Mouse (Mus musculus) T-helper 17 cell (primary cell): ENCODE measurements around the gene Cnr2.
"Not testable (repeated sequence)": the region's sequence is repeated elsewhere in the genome, so short reads cannot be mapped to it uniquely, and the experiment has no call there.

ENCODE experiments used
- in situ Hi-C, 2 experiments: fragments of 300-600 bp; cut with MboI, MseI; formaldehyde crosslinking; loops; 1 replicate in 1 of 2; 2 replicates in 1 of 2; pipeline ENCODE4 v1.15.1; 2025; ENCODE audit warnings: high pct_unique_total_duplicates in 2 of 2

The Cnr2 gene

GRCm38 (mm10) chr4:135929405-135929804 is 34.2 kb downstream of the Cnr2 start:
- in situ Hi-C loops = loop anchor here in 1 of 2 experiments (5.0 kb wide), 1 partner anchor 127 kb away; no protein-coding TSS in a partner anchor

GRCm38 (mm10) chr4:135929828-135930227 is 34.6 kb downstream of the Cnr2 start:
- in situ Hi-C loops = loop anchor here (5.0 to 10.0 kb wide), 3 partner anchors 128 to 1565 kb away; no protein-coding TSS in a partner anchor

DNA sequence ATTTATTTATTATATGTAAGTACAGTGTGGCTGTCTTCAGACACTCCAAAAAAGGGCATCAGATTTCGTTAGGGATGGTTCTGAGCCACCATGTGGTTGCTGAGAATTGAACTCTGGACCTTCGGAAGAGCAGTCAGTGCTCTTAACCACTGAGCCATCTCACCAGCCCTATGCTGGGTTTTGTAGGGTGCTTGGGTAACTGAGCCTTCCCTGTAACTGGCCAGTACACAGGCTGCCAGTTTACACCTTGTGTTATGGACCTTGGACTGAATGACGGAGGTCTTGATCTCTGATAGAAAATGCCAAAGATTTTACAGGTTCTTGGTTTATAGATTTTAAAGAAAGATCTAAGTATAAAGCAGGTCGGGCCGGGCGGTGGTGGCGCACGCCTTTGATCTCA is 35.0 kb downstream of the Cnr2 start:
- in situ Hi-C loops = loop anchor here in 1 of 2 experiments (10.0 kb wide), 2 partner anchors 225 to 1565 kb away; no protein-coding TSS in a partner anchor

GRCm38 (mm10) chr4:135931832-135932231 is 36.6 kb downstream of the Cnr2 start:
- in situ Hi-C loops = loop anchor here in 1 of 2 experiments (10.0 kb wide), 2 partner anchors 227 to 1567 kb away; no protein-coding TSS in a partner anchor

DNA sequence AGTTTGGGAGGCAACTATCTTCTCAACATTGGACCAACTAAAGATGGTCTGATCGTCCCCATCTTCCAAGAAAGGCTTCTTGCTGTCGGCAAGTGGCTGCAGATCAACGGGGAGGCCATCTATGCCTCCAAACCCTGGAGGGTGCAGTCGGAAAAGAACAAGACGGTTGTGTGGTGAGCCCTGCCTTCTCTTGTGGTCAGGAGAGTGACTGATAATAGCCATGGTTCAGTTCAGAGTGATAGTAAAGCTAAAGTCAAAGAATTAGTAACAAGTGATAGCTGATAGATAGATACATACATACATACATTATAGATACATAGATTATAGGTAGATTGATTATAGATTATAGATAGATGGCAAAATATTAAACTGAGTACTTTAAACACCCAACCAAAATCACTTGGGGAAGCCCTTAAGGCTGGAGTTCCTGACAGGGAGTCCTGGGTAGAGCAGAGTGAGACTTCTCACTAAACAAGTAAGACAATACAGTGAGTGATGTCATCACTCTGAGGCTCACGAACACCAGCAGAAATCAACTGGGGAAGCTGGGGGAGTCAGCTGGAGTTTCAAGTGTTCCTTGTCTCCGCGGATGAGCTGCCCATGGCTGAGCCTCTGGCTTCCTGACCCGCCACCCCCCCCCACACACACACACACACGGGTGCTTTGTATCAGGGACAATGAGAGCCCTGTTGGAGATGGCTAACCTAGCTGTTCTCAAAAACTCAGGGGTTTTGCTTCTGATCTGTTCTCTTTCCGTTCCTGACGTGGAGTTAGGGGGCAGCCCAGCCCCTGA is 39.7 kb downstream of the Cnr2 start:
- in situ Hi-C loops = loop anchor here in 1 of 2 experiments (5.0 to 10.0 kb wide), 3 partner anchors 48 to 1570 kb away; no protein-coding TSS in a partner anchor

GRCm38 (mm10) chr4:135935502-135935901 is 40.3 kb downstream of the Cnr2 start:
- in situ Hi-C loops = loop anchor here in 1 of 2 experiments (5.0 to 10.0 kb wide), 3 partner anchors 48 to 1571 kb away; no protein-coding TSS in a partner anchor

DNA sequence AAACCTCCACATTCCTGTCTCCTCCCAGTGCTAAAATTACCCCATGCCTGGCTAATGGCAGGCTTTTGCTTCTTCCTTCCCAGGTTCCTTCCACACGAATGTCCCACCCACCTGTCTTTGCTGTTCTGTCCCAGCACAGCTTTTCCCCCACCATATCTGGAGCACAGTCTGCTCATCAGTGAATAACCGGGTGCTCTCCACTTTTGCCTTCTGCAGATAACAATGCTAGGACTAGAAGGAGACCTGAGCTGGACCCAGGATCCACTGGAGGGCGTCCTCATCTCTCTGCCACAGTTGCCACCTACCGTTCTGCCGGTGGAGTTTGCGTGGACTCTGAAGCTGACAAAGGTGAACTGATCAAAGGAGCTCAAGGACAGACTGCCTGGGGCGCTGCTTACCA is 43.7 kb downstream of the Cnr2 start:
- in situ Hi-C loops = loop anchor here in 1 of 2 experiments (5.0 to 10.0 kb wide), 3 partner anchors 52 to 1574 kb away; no protein-coding TSS in a partner anchor

DNA sequence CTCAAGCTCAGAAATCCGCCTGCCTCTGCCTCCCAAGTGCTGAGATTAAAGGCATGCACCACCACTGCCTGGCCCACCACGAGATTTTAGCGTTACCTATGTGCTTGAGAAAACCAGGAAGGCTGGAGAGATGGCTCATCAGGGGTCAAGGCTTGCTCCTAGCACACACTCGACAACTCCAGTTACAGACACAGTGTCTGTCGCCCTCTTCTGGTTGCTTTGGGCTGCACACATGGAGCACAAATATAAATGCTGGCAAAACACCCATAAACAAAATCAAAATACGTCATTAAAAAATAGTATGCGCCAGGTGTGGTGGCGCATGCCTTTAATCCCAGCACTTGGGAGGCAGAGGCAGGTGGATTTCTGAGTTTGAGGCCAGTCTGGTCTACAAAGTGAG is 45.8 kb downstream of the Cnr2 start:
- in situ Hi-C loops = not testable (repeated sequence)

DNA sequence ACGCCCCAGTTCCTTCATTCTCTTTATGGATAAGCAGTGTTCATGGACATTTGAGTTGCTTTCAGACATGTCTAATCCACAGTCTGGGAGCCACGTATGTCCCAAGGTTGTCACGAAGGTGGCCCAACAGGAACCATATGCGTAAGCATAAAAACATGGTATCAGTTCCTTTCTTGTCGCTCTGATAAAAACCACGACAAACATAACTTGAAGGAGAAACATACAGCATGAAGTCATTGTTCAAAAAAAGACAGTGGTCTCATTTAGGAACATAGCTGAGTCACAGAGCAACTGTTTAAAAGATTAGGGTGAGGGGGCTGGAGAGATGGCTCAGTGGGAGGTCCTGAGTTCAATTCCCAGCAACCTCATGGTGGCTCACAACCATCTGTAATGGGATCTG is 47.0 kb downstream of the Cnr2 start:
- in situ Hi-C loops = no loop called here

GRCm38 (mm10) chr4:135943389-135943788 is 48.2 kb downstream of the Cnr2 start:
- in situ Hi-C loops = no loop called here

GRCm38 (mm10) chr4:135945706-135946105 is 50.5 kb downstream of the Cnr2 start:
- in situ Hi-C loops = loop anchor here in 1 of 2 experiments (5.0 kb wide), 1 partner anchor 143 kb away; no protein-coding TSS in a partner anchor

DNA sequence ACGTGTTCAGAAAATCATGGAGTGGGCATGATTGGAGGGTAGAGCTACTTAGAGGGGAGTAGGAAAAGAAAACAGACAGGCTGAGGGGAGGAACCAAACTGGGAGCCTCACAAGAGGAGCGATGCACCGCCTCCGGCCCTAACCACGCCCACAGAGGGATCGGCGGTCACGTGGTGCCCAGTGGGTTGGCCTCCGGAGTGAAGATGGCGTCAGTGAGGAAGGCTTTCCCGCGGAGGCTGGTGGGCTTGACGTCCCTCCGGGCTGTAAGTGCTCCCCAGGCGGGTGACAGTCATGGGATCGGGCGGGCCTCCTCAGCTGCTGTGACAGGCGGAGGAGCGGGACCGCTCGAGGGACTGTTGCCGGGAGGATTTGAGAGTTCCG is 51.1 kb downstream of the Cnr2 start, which contains the start of gene Hmgcl:
Gene Hmgcl (plus strand): TSS at position 171 of the 381 bp plus-strand sequence.
- in situ Hi-C loops = loop anchor here in 1 of 2 experiments (5.0 kb wide), 1 partner anchor 144 kb away; no protein-coding TSS in a partner anchor

GRCm38 (mm10) chr4:135946659-135947301 is 51.6 kb downstream of the Cnr2 start:
- in situ Hi-C loops = loop anchor here in 1 of 2 experiments (5.0 kb wide), 1 partner anchor 144 kb away; no protein-coding TSS in a partner anchor

DNA sequence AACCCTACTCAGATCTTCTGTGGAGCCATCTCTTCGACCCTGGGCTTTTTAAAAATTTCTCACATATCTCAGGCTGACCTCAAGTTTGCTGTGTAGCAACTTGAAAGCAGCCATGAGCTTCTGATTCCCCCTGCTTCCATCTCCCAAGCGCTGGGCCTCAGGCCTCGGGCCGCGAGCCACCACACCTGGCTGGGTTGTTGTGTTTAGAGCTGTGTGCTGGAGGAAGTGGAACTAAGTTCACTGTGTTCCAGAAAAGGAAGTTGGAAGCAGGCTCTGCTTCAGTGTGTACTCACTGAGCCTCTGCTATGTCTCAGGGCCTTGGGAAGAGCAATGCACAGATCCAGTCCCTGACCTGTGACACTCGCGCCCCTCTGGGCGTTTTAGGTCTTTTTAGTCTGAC is 52.9 kb downstream of the Cnr2 start:
- in situ Hi-C loops = loop anchor here in 1 of 2 experiments (5.0 kb wide), 1 partner anchor 146 kb away; no protein-coding TSS in a partner anchor

DNA sequence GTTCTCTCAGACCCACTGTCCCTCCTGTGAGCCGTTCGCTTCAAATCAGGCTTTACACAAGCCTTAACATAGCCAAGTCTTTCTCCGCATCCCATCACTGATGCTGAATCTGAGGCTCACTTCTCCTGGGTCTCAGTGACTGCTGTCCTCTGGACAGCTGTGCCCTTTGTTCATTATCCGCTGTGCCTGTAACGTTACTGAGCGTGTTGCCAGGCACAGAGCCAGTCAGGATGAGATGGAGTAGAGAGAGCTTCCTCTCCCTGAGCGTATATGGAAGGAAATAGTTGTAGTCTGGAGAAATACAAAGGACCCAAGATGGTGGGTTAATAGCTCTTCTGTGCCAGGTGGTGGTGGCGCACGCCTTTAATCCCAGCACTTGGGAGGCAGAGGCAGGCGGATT is 54.3 kb downstream of the Cnr2 start:
- in situ Hi-C loops = loop anchor here in 1 of 2 experiments (5.0 kb wide), 1 partner anchor 147 kb away; no protein-coding TSS in a partner anchor

DNA sequence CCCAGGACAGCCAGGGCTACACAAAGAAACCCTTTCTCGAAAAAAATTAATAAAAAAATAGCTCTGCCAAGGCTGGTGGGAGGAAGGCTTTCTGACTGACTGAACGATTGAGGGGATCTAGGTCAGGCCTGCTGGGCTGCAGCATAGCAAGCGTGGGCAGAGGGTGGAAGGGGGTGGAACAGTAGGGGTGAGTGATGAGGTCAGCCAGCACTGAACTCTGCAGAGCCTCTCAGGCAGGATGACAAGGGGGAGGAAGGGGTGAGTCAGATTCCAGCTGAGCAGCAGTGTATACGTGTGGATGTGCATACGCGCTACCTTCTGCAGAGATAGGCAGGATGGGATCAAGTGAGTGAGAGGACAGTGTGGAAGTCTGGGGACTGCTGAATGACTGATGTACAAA is 54.7 kb downstream of the Cnr2 start:
- in situ Hi-C loops = loop anchor here in 1 of 2 experiments (5.0 to 25.0 kb wide), 2 partner anchors 148 to 212 kb away; partner anchors contain the start of gene E2f2

- in situ Hi-C loops = loop anchor here in 1 of 2 experiments (25.0 kb wide), 1 partner anchor 212 kb away; the partner anchor contains the start of gene E2f2
Measured at GRCm38 (mm10) chr4:135950365-135950764, 55.2 kb downstream of the Cnr2 start.

- in situ Hi-C loops = loop anchor here in 1 of 2 experiments (25.0 kb wide), 1 partner anchor 211 kb away; the partner anchor contains the start of gene E2f2
Measured at GRCm38 (mm10) chr4:135951505-135951904, 56.3 kb downstream of the Cnr2 start.

- in situ Hi-C loops = loop anchor here in 1 of 2 experiments (25.0 kb wide), 1 partner anchor 209 kb away; the partner anchor contains the start of gene E2f2
Measured at GRCm38 (mm10) chr4:135953179-135953578, 58.0 kb downstream of the Cnr2 start.

DNA sequence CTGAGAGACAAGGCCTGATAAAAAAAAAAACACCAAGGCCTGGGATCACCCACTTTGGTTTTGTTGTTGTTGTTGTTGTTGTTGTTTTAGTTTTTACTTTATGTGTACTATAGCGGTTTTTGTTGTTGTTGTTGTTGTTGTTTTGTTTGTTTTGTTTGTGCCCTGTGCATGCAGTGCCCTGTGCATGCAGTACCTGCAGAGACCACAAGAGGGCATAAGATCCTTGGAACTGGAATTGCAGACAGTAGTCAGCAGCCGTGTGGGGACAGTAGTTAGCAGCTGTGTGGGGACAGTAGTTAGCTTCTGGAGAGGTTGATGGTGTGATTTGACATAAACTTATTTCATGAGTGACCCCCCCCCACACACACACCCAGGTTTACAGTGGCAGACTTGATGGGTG is 59.0 kb downstream of the Cnr2 start:
- in situ Hi-C loops = loop anchor here in 1 of 2 experiments (25.0 kb wide), 1 partner anchor 208 kb away; the partner anchor contains the start of gene E2f2

DNA sequence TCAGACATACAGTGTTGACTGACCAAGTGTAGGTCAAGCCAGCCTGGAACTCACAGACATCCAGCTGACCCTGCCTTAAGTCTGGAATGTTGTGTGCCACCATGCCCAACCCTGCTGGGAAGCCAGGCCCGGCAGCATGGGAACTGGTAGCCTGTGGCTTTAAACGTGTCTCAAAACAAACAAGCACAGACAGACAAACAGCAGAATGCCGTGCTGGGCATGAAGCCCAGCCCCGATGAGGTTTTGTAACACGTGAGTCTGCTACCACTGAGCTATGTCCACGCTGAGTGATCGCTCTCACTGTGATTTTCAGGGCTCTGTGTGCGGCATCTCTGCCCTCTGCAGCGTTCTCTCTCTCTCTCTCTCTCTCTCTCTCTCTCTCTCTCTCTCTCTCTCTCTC is 60.7 kb downstream of the Cnr2 start:
- in situ Hi-C loops = loop anchor here in 1 of 2 experiments (25.0 kb wide), 1 partner anchor 206 kb away; the partner anchor contains the start of gene E2f2
